Mouse (Mus musculus) adrenal gland (tissue): ENCODE data around the gene Gm6676.
"Not testable (repeated sequence)": the region's sequence is repeated elsewhere in the genome, so short reads cannot be mapped to it uniquely, and the experiment has no call there.

Source experiments
- intact Hi-C: fragments of 180-260 bp; cut with DNase I; formaldehyde crosslinking; loops from one replicate; pipeline ENCODE4 v1.15.1; 2025
- long read RNA-seq, 2 experiments: library from polyadenylated mRNA; unstranded; transcript quantifications; one replicate each; pipeline ENCODE4 v2.0.0; 2020; ENCODE audit warnings: borderline replicate concordance in 1 of 2; ENCODE audit not compliant: insufficient replicate concordance in 1 of 2

Gene Gm6676
- long read RNA-seq, experiment 1 = 0 reads
- long read RNA-seq, experiment 2 = 0 reads

GRCm38 (mm10) chr14:7125312-7125711 lies at the start of gene Gm6676:
Gm6676 (minus strand) TSS chr14:7125412.
- intact Hi-C loops = not testable (repeated sequence)

GRCm38 (mm10) chr14:7174483-7174971 lies 49.3 kb upstream of the Gm6676 start, which contains the start of gene Gm3512:
Gm3512 (minus strand) TSS chr14:7174533.
- intact Hi-C loops = not testable (repeated sequence)

- intact Hi-C loops = not testable (repeated sequence)
Measured at GRCm38 (mm10) chr14:7105124-7105802, 19.9 kb downstream of the Gm6676 start.

- intact Hi-C loops = not testable (repeated sequence)
Measured at GRCm38 (mm10) chr14:7100521-7100920, 24.7 kb downstream of the Gm6676 start, which contains the start of gene Gm3696. Gm3696 (minus strand) TSS chr14:7100621.
